Mouse (Mus musculus): ENCODE measurements around the gene Ppp1r26.
"Not testable (repeated sequence)": the region's sequence is repeated elsewhere in the genome, so short reads cannot be mapped to it uniquely, and the experiment has no call there.

- TF ChIP-seq NRF1 (IDR thresholded peaks at IDR 0.05; ENCODE audit: insufficient read depth, low read depth, low read length, poor library complexity, severe bottlenecking); MAFK (IDR thresholded peaks at IDR 0.05; ENCODE audit: borderline replicate concordance, low read depth, low read length); CTCF (IDR thresholded peaks at IDR 0.05 in 2 of 3, conservative IDR thresholded peaks at IDR 0.05 in 1 of 3; ENCODE audit: control insufficient read depth in 1 of 3, insufficient read depth in 1 of 3, low read depth in 2 of 3, low read length in 3 of 3, poor library complexity in 1 of 3, severe bottlenecking in 1 of 3); POLR2A (IDR thresholded peaks at IDR 0.05; ENCODE audit: control insufficient read depth in 1 of 2, insufficient read depth in 1 of 2, low read depth in 1 of 2, low read length in 2 of 2, poor library complexity in 1 of 2); EP300 (IDR thresholded peaks at IDR 0.05; ENCODE audit: low read depth in 1 of 2, low read length in 2 of 2); ETS1 (IDR thresholded peaks at IDR 0.05; ENCODE audit: low read depth, low read length); TAL1 (IDR thresholded peaks at IDR 0.05; ENCODE audit: low read length); MAX (IDR thresholded peaks at IDR 0.05; ENCODE audit: low read length); ZC3H11A (IDR thresholded peaks at IDR 0.05; ENCODE audit: low read depth, low read length); CHD1 (IDR thresholded peaks at IDR 0.05; ENCODE audit: low read depth, low read length): not testable (repeated sequence)
These were observed 25.4 kb downstream of the Ppp1r26 start for GRCm38 (mm10) chr2:28472011-28472410.

All from MEL (cell line).